Mouse (Mus musculus) G1E (cell line): Measurements from ENCODE around the gene Zfp990.

Experiments
- CTCF ChIP-seq: IDR thresholded peaks from 2 replicates; pipeline ENCODE4 v1.5.1; 2012; ENCODE audit warnings: low read depth, low read length, inconsistent platforms, mixed read lengths
- GATA1 ChIP-seq: IDR thresholded peaks from 2 replicates; pipeline ENCODE4 v1.6.1; 2012; ENCODE audit warnings: borderline replicate concordance, low read length, inconsistent platforms, mixed read lengths

DNA sequence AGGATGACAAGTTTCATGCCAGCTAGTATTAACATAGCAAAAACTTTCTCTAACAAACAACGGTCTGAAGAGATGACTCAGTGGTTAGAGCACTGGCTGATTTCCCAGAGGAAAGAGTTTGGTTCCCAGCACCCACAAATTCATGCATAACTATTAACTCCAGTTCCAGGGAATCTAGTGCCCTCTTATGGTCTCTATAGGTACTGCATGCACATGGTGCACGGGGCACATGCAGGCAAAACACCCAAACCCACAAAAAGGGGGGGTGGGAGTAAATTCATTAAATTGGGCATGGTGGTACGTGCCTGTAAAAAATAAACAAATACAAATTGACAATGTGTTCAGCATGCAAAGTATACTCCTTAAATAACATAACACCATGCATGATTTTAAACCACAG, 32.4 kb upstream of the Zfp990 start:
- TF ChIP-seq CTCF (peak; percentile 20; the same call in 1 of the 2 replicates), GATA1 (no peak)
